ENCODE assay signal across 10 mouse cellular contexts in genomic region chr2:65621254-65621653, GRCm38 (mm10). TPM values are rescaled to one million over a fixed set of nuclear protein-coding genes. Genes with fewer than 3 reads are reported as not detected.
DNase-seq lines count a peak whose midpoint lies in the region; ATAC-seq and TF ChIP-seq lines count a peak whose summit lies in the region.
"Had no signal": no experiment of that assay in that cellular context is flagged by ENCODE, and none has a peak within 500 bp of the region (broad histone marks: within the 10 kb centered on the region; RNA-seq: fewer than 3 reads in every experiment).

No protein-coding gene starts in this region.

- 0 out of 2 replicates have a peak, but pooled peaks cover 3% of the 10 kb centered on the region for H3K4me1 ChIP-seq in hindbrain, embryonic 10.5 days (replicated peaks)
- H3K4me1 ChIP-seq in midbrain, embryonic 12.5 days: peaks cover 3% of the 10 kb centered on the region
- H3K4me1 ChIP-seq in intestine, embryonic 16.5 days (ENCODE audit: control insufficient read depth, insufficient read depth, low read length): no peaks in the 10 kb centered on the region
- H3K4me1 ChIP-seq in lung, adult 2 months (ENCODE audit: control insufficient read depth, insufficient read depth, low read length): no peaks in the 10 kb centered on the region

- TF ChIP-seq CTCF in brain, embryonic 14.5 days (IDR thresholded peaks at IDR 0.05; ENCODE audit: borderline replicate concordance, extremely low read depth, insufficient read depth, insufficient read length): no peak
- TF ChIP-seq CTCF in lung, adult 2 months (IDR thresholded peaks at IDR 0.05; ENCODE audit: insufficient read depth, low read length): no peak

- peak; percentile 53 for ATAC-seq in midbrain, embryonic 12.5 days (ENCODE audit: low FRiP score, low read depth)
- ATAC-seq in intestine, embryonic 16.5 days: no peak

- no peaks in the 10 kb centered on the region for H3K27me3 ChIP-seq in hindbrain, embryonic 10.5 days (ENCODE audit: insufficient read depth, poor library complexity, severe bottlenecking)
- H3K27me3 ChIP-seq in midbrain, embryonic 12.5 days: no peaks in the 10 kb centered on the region
- no peaks in the 10 kb centered on the region for H3K27me3 ChIP-seq in intestine, embryonic 16.5 days (replicated peaks; ENCODE audit: control insufficient read depth, insufficient read depth, low read length)

- no peaks in the 10 kb centered on the region for H3K36me3 ChIP-seq in hindbrain, embryonic 10.5 days
- no peaks in the 10 kb centered on the region for H3K36me3 ChIP-seq in midbrain, embryonic 12.5 days
- H3K36me3 ChIP-seq in intestine, embryonic 16.5 days (ENCODE audit: control insufficient read depth, insufficient read depth, low read length): no peaks in the 10 kb centered on the region

- peak; percentile 68 for DNase-seq in brain, embryonic 14.5 days (ENCODE audit: low read depth)
- DNase-seq in cerebellum, adult 18-20 months: peak; percentile 32 to 62
- DNase-seq in hindbrain, embryonic 10.5 days (ENCODE audit: low spot score): no peak
- DNase-seq in ovary, postnatal 10 days (ENCODE audit: low spot score): no peak
- no peak for DNase-seq in testis, postnatal 10 days (ENCODE audit: low spot score)
- DNase-seq in lung, adult 2 months: no peak
- DNase-seq: gastrocnemius, adult 2 months had no signal

- H3K9me3 ChIP-seq in hindbrain, embryonic 10.5 days: no peaks in the 10 kb centered on the region
- H3K9me3 ChIP-seq in midbrain, embryonic 12.5 days: no peaks in the 10 kb centered on the region
- H3K9me3 ChIP-seq in intestine, embryonic 16.5 days (ENCODE audit: control insufficient read depth, low read length): no peaks in the 10 kb centered on the region

- no peak overlapping the region; the same call in 1 of the 2 replicates for H3K27ac ChIP-seq in hindbrain, embryonic 10.5 days
- peak overlapping the region; percentile 68 for H3K27ac ChIP-seq in midbrain, embryonic 12.5 days (replicated peaks)
- H3K27ac ChIP-seq in intestine, embryonic 16.5 days (ENCODE audit: low read length): no peak overlapping the region
- H3K27ac ChIP-seq: gastrocnemius, adult 2 months; liver, embryonic 14.5 days had no signal

- no peak for TF ChIP-seq POLR2A in brain, embryonic 14.5 days (IDR thresholded peaks at IDR 0.05; ENCODE audit: borderline replicate concordance, extremely low read depth, insufficient read depth, insufficient read length, poor library complexity, severe bottlenecking)
- TF ChIP-seq POLR2A in lung, adult 2 months (IDR thresholded peaks at IDR 0.05; ENCODE audit: borderline replicate concordance, extremely low read depth, low read depth, low read length): no peak

- 0 out of 2 replicates have a peak overlapping the region, but pooled peaks have one; percentile 1 for H3K9ac ChIP-seq in midbrain, embryonic 12.5 days (replicated peaks)
- H3K9ac ChIP-seq in intestine, embryonic 16.5 days (ENCODE audit: low read depth, low read length): no peak overlapping the region
- H3K9ac ChIP-seq: liver, embryonic 14.5 days had no signal

- H3K4me2 ChIP-seq in midbrain, embryonic 12.5 days (replicated peaks): peak overlapping the region; percentile 32
- H3K4me2 ChIP-seq in intestine, embryonic 16.5 days (ENCODE audit: low read depth, low read length): no peak overlapping the region

- 56% methylated on average over 5 of the region's 5 CpGs for WGBS in hindbrain, embryonic 10.5 days
- WGBS in midbrain, embryonic 12.5 days: 40% methylated on average over 5 of the region's 5 CpGs
- WGBS in intestine, embryonic 16.5 days: 58% methylated on average over 5 of the region's 5 CpGs
- WGBS in lung, adult 2 months: 45% methylated on average over 5 of the region's 5 CpGs

- H3K4me3 ChIP-seq in hindbrain, embryonic 10.5 days: peak overlapping the region; percentile 23; the same call in 1 of the 2 replicates
- H3K4me3 ChIP-seq in midbrain, embryonic 12.5 days: peak overlapping the region; percentile 28
- no peak overlapping the region for H3K4me3 ChIP-seq in intestine, embryonic 16.5 days (ENCODE audit: low read length)
- H3K4me3 ChIP-seq in lung, adult 2 months (replicated peaks; ENCODE audit: extremely low read depth, low read depth, low read length): no peak overlapping the region
- H3K4me3 ChIP-seq: gastrocnemius, adult 2 months had no signal

RNA-seq across cellular contexts. Expression of gene Scn2a, which starts 0.7 kb away (rescaled TPM):
- polyA plus RNA-seq in brain, embryonic 14.5 days (2012; rRNA removed): 17.4 and 26.2 TPM in 2 replicates
- 3.6 and 7.5 TPM in 2 replicates for polyA plus RNA-seq in hindbrain, embryonic 10.5 days (2016; fragmentation: Nextera tagmentation; extraction: Ambion mirVana)
- polyA plus RNA-seq in midbrain, embryonic 12.5 days (2016; fragmentation: Nextera tagmentation; extraction: Ambion mirVana): 14.8 and 15.4 TPM in 2 replicates
- polyA plus RNA-seq in intestine, embryonic 16.5 days (2015; fragmentation: Nextera tagmentation; extraction: Ambion mirVana): 1.6 and 1.7 TPM in 2 replicates
- polyA plus RNA-seq in lung, adult 2 months (2012; rRNA removed): 0.23 and 0.46 TPM in 2 replicates

RNA-seq across cellular contexts. Expression of gene Scn3a, which starts 53.8 kb away (rescaled TPM):
- 49.2 and 55.8 TPM in 2 replicates for polyA plus RNA-seq in brain, embryonic 14.5 days (2012; rRNA removed)
- polyA plus RNA-seq in hindbrain, embryonic 10.5 days (2016; fragmentation: Nextera tagmentation; extraction: Ambion mirVana): 6.3 and 17.0 TPM in 2 replicates
- polyA plus RNA-seq in midbrain, embryonic 12.5 days (2016; fragmentation: Nextera tagmentation; extraction: Ambion mirVana): 44.6 and 48.2 TPM in 2 replicates
- 2.1 and 2.2 TPM in 2 replicates for polyA plus RNA-seq in intestine, embryonic 16.5 days (2015; fragmentation: Nextera tagmentation; extraction: Ambion mirVana)
- polyA plus RNA-seq in lung, adult 2 months (2012; rRNA removed): 7.9 and 13.5 TPM in 2 replicates

Comparison
In these comparisons a context has a peak if more than half of its experiments do, and no peak if none do; other contexts are left out.
1. DNase-seq: peak in brain, embryonic 14.5 days (single experiment) and cerebellum, adult 18-20 months (2 of 2); none in hindbrain, embryonic 10.5 days (single experiment), ovary, postnatal 10 days (single experiment), testis, postnatal 10 days (single experiment) and lung, adult 2 months (single experiment).
2. H3K4me3 ChIP-seq: peak in hindbrain, embryonic 10.5 days (single experiment) and midbrain, embryonic 12.5 days (single experiment); none in intestine, embryonic 16.5 days (single experiment) and lung, adult 2 months (single experiment).